Mouse (Mus musculus): Measurements from ENCODE around the gene Rgs10. TPM values are rescaled to one million over a fixed set of nuclear protein-coding genes. Genes with fewer than 3 reads are reported as not detected.
A peak's percentile ranks its signal among the peaks of the same experiment; 100 is the strongest.

The Rgs10 gene
- polyA plus RNA-seq, 1 experiment from 2014 or later, result 48.5 TPM

- H3K4me2 ChIP-seq, result no peak overlapping the region
- H3K36me3 ChIP-seq, result peaks cover 25% of the 10 kb centered on the region
- DNase-seq (no peak), ATAC-seq (ENCODE audit: low read depth) (peak; percentile 39; the same call in 1 of the 2 replicates)
- no peak overlapping the region for H3K9ac ChIP-seq
- H3K27ac ChIP-seq, result peak overlapping the region; percentile 81
- peaks cover 68% of the 10 kb centered on the region for H3K4me1 ChIP-seq (replicated peaks)
- H3K9me3 ChIP-seq (replicated peaks), result no peaks in the 10 kb centered on the region
- H3K4me3 ChIP-seq (replicated peaks), result no peak overlapping the region
- 60% methylated on average over 6 of the region's 6 CpGs for WGBS (ENCODE audit: insufficient replicate concordance)
- no peaks in the 10 kb centered on the region for H3K27me3 ChIP-seq
These were observed 14.6 kb downstream of the Rgs10 start for GRCm38 (mm10) chr7:128403988-128404387.

- 61% methylated on average over 6 of the region's 6 CpGs for WGBS (ENCODE audit: insufficient replicate concordance)
- Histone ChIP-seq H3K27ac (peak overlapping the region; percentile 81), H3K4me1 (replicated peaks) (peaks cover 72% of the 10 kb centered on the region), H3K9me3 (replicated peaks) (no peaks in the 10 kb centered on the region), H3K36me3 (peaks cover 24% of the 10 kb centered on the region), H3K4me3 (replicated peaks) (no peak overlapping the region), H3K27me3 (no peaks in the 10 kb centered on the region), H3K9ac (no peak overlapping the region), H3K4me2 (0 out of 2 replicates have a peak overlapping the region, but pooled peaks have one; percentile 11)
- ATAC-seq (ENCODE audit: low read depth) (no peak), DNase-seq (no peak)
These were observed 15.0 kb downstream of the Rgs10 start for GRCm38 (mm10) chr7:128403586-128403985.

- Histone ChIP-seq H3K4me3 (replicated peaks) (no peak overlapping the region), H3K27ac (peak overlapping the region; percentile 81), H3K27me3 (no peaks in the 10 kb centered on the region), H3K36me3 (peaks cover 19% of the 10 kb centered on the region), H3K9me3 (replicated peaks) (no peaks in the 10 kb centered on the region), H3K4me2 (0 out of 2 replicates have a peak overlapping the region, but pooled peaks have one; percentile 6), H3K9ac (0 out of 2 replicates have a peak overlapping the region, but pooled peaks have one; percentile 10), H3K4me1 (replicated peaks) (peaks cover 77% of the 10 kb centered on the region)
- no peak for DNase-seq
- 30% methylated on average over 10 of the region's 10 CpGs for WGBS (ENCODE audit: insufficient replicate concordance)
- peak; percentile 46; the same call in 1 of the 2 replicates for ATAC-seq (ENCODE audit: low read depth)
These were observed 15.4 kb downstream of the Rgs10 start for GRCm38 (mm10) chr7:128403128-128403527.

- Histone ChIP-seq H3K4me2 (0 out of 2 replicates have a peak overlapping the region, but pooled peaks have one; percentile 6), H3K27ac (peak overlapping the region; percentile 81), H3K9ac (0 out of 2 replicates have a peak overlapping the region, but pooled peaks have one; percentile 10), H3K9me3 (replicated peaks) (no peaks in the 10 kb centered on the region), H3K4me1 (replicated peaks) (peaks cover 82% of the 10 kb centered on the region), H3K27me3 (no peaks in the 10 kb centered on the region), H3K4me3 (replicated peaks) (no peak overlapping the region), H3K36me3 (peaks cover 19% of the 10 kb centered on the region)
- ATAC-seq (ENCODE audit: low read depth) (peak; percentile 53), DNase-seq (no peak)
- WGBS (ENCODE audit: insufficient replicate concordance), result 53% methylated on average over 8 of the region's 8 CpGs
These were observed 16.0 kb downstream of the Rgs10 start for GRCm38 (mm10) chr7:128402577-128402976.

- Histone ChIP-seq H3K27ac (peak overlapping the region; percentile 88), H3K27me3 (no peaks in the 10 kb centered on the region), H3K36me3 (peaks cover 19% of the 10 kb centered on the region), H3K4me1 (replicated peaks) (peaks cover 69% of the 10 kb centered on the region), H3K4me3 (replicated peaks) (no peak overlapping the region), H3K4me2 (peak overlapping the region; percentile 42), H3K9me3 (replicated peaks) (no peaks in the 10 kb centered on the region), H3K9ac (no peak overlapping the region)
- peak; percentile 60 for DNase-seq
- ATAC-seq (ENCODE audit: low read depth), result peak; percentile 83
- WGBS (ENCODE audit: insufficient replicate concordance), result 7% methylated on average over 4 of the region's 4 CpGs
These were observed 19.9 kb downstream of the Rgs10 start for GRCm38 (mm10) chr7:128398664-128399063.

GRCm38 (mm10) chr7:128397066-128397465 lies 21.5 kb downstream of the Rgs10 start:
- no peak overlapping the region for H3K4me3 ChIP-seq (replicated peaks)
- DNase-seq (no peak), ATAC-seq (ENCODE audit: low read depth) (no peak)
- H3K4me2 ChIP-seq, result no peak overlapping the region
- H3K9me3 ChIP-seq (replicated peaks), result no peaks in the 10 kb centered on the region
- H3K4me1 ChIP-seq (replicated peaks), result peaks cover 69% of the 10 kb centered on the region
- peaks cover 14% of the 10 kb centered on the region for H3K36me3 ChIP-seq
- no peak overlapping the region for H3K27ac ChIP-seq
- no peak overlapping the region for H3K9ac ChIP-seq
- 50% methylated on average over 2 of the region's 2 CpGs for WGBS (ENCODE audit: insufficient replicate concordance)
- H3K27me3 ChIP-seq, result no peaks in the 10 kb centered on the region

GRCm38 (mm10) chr7:128393756-128394155 lies 24.8 kb downstream of the Rgs10 start:
- no peak for ATAC-seq (ENCODE audit: low read depth)
- Histone ChIP-seq H3K27ac (no peak overlapping the region), H3K36me3 (no peaks in the 10 kb centered on the region), H3K4me1 (replicated peaks) (peaks cover 79% of the 10 kb centered on the region), H3K9ac (no peak overlapping the region), H3K4me3 (replicated peaks) (no peak overlapping the region), H3K27me3 (no peaks in the 10 kb centered on the region), H3K4me2 (no peak overlapping the region), H3K9me3 (replicated peaks) (no peaks in the 10 kb centered on the region)
- 39% methylated on average over 4 of the region's 4 CpGs for WGBS (ENCODE audit: insufficient replicate concordance)
- DNase-seq, result no peak

- ATAC-seq (ENCODE audit: low read depth), result peak; percentile 14; the same call in 1 of the 2 replicates
- WGBS (ENCODE audit: insufficient replicate concordance), result 28% methylated on average over 5 of the region's 5 CpGs
- Histone ChIP-seq H3K4me2 (peak overlapping the region; percentile 44), H3K36me3 (no peaks in the 10 kb centered on the region), H3K4me1 (replicated peaks) (peaks cover 74% of the 10 kb centered on the region), H3K4me3 (replicated peaks) (no peak overlapping the region), H3K27me3 (no peaks in the 10 kb centered on the region), H3K9me3 (replicated peaks) (no peaks in the 10 kb centered on the region), H3K9ac (peak overlapping the region; percentile 49), H3K27ac (peak overlapping the region; percentile 87)
- DNase-seq, result no peak
These were observed 25.6 kb downstream of the Rgs10 start for GRCm38 (mm10) chr7:128392972-128393314.

- DNase-seq (no peak), ATAC-seq (ENCODE audit: low read depth) (peak; percentile 64)
- peak overlapping the region; percentile 44 for H3K4me2 ChIP-seq
- no peaks in the 10 kb centered on the region for H3K27me3 ChIP-seq
- H3K36me3 ChIP-seq, result no peaks in the 10 kb centered on the region
- H3K27ac ChIP-seq, result peak overlapping the region; percentile 87
- no peaks in the 10 kb centered on the region for H3K9me3 ChIP-seq (replicated peaks)
- 17% methylated on average over 18 of the region's 18 CpGs for WGBS (ENCODE audit: insufficient replicate concordance)
- H3K4me3 ChIP-seq (replicated peaks), result no peak overlapping the region
- peak overlapping the region; percentile 49 for H3K9ac ChIP-seq
- H3K4me1 ChIP-seq (replicated peaks), result peaks cover 68% of the 10 kb centered on the region
These were observed 26.2 kb downstream of the Rgs10 start for GRCm38 (mm10) chr7:128392071-128392971.

GRCm38 (mm10) chr7:128391267-128392057 lies 27.1 kb downstream of the Rgs10 start:
- ATAC-seq (ENCODE audit: low read depth), result peak; percentile 69

GRCm38 (mm10) chr7:128388968-128389367 lies 29.6 kb downstream of the Rgs10 start:
- peaks cover 56% of the 10 kb centered on the region for H3K4me1 ChIP-seq (replicated peaks)
- WGBS (ENCODE audit: insufficient replicate concordance), result 24% methylated on average over 7 of the region's 7 CpGs
- H3K9me3 ChIP-seq (replicated peaks), result no peaks in the 10 kb centered on the region
- H3K27me3 ChIP-seq, result no peaks in the 10 kb centered on the region
- no peak for DNase-seq
- no peak overlapping the region for H3K4me3 ChIP-seq (replicated peaks)
- H3K36me3 ChIP-seq, result no peaks in the 10 kb centered on the region
- H3K27ac ChIP-seq, result peak overlapping the region; percentile 47
- no peak overlapping the region for H3K4me2 ChIP-seq
- H3K9ac ChIP-seq, result no peak overlapping the region
- peak; percentile 29 for ATAC-seq (ENCODE audit: low read depth)

More at GRCm38 (mm10) chr7:128391267-128392057, 27.1 kb downstream of the Rgs10 start:
- Histone ChIP-seq H3K4me1 (replicated peaks) (peaks cover 60% of the 10 kb centered on the region), H3K4me3 (replicated peaks) (no peak overlapping the region), H3K9ac (0 out of 2 replicates have a peak overlapping the region, but pooled peaks have one; percentile 24), H3K36me3 (no peaks in the 10 kb centered on the region), H3K4me2 (peak overlapping the region; percentile 44; the same call in 1 of the 2 replicates), H3K9me3 (replicated peaks) (no peaks in the 10 kb centered on the region), H3K27me3 (no peaks in the 10 kb centered on the region), H3K27ac (peak overlapping the region; percentile 87)
- WGBS (ENCODE audit: insufficient replicate concordance), result 10% methylated on average over 12 of the region's 12 CpGs
- DNase-seq, result no peak
